Mouse (Mus musculus) CH12.LX (cell line): ENCODE measurements around the gene 8030474K03Rik. TPM values are rescaled to one million over a fixed set of nuclear protein-coding genes. Genes with fewer than 3 reads are reported as not detected.

ENCODE experiments used
- DNase-seq: peaks from one replicate; pipeline ENCODE4 v3.0.0-alpha.2; 2013; ENCODE audit errors: extremely low read depth
- H3K27ac ChIP-seq: 2 replicates; pipeline ENCODE4 v1.5.1; 2012; ENCODE audit warnings: low read depth, mild to moderate bottlenecking, control low read depth, moderate library complexity; ENCODE audit not compliant: insufficient read depth
- H3K27me3 ChIP-seq: replicated peaks from 2 replicates; pipeline ENCODE3; 2012; ENCODE audit warnings: inconsistent platforms
- H3K36me3 ChIP-seq, 2 experiments: replicated peaks in 1 of 2; 2 replicates each; pipeline versions ENCODE3 to v1.6.1; 2012; ENCODE audit warnings: inconsistent platforms in 1 of 2, low read length in 1 of 2, mild to moderate bottlenecking in 1 of 2, mixed read lengths in 1 of 2, moderate library complexity in 1 of 2; ENCODE audit not compliant: control insufficient read depth in 1 of 2, insufficient read depth in 1 of 2
- H3K4me1 ChIP-seq, 2 experiments: 2 replicates each; pipeline ENCODE4 v1.6.1; 2012; ENCODE audit warnings: inconsistent platforms in 1 of 2, moderate library complexity in 1 of 2; ENCODE audit not compliant: insufficient read depth in 2 of 2, control insufficient read depth in 1 of 2
- H3K4me2 ChIP-seq: 2 replicates; pipeline ENCODE4 v1.6.1; 2012; ENCODE audit warnings: low read depth, mild to moderate bottlenecking, control low read depth; ENCODE audit not compliant: poor library complexity, insufficient read depth, severe bottlenecking
- H3K4me3 ChIP-seq, 3 experiments: fragments of 150-350 bp in 1 of 3; sonication (generic) in 1 of 3; replicated peaks in 1 of 3; 2 replicates each; pipeline versions ENCODE3 to v1.5.1; 2011 to 2012; ENCODE audit warnings: low read depth in 2 of 3, low read length in 2 of 3, mild to moderate bottlenecking in 2 of 3, moderate library complexity in 2 of 3, control low read depth in 1 of 3, improper control_type of control experiment in 1 of 3, inconsistent platforms in 1 of 3, mixed read lengths in 1 of 3; ENCODE audit not compliant: poor library complexity in 1 of 3
- H3K79me2 ChIP-seq: replicated peaks from 2 replicates; pipeline ENCODE4 v1.6.1; 2012; ENCODE audit warnings: mild to moderate bottlenecking, moderate library complexity; ENCODE audit not compliant: control insufficient read depth, poor library complexity, insufficient read depth, severe bottlenecking; ENCODE audit errors: extremely low read depth
- H3K9ac ChIP-seq: 2 replicates; pipeline ENCODE4 v1.6.1; 2012; ENCODE audit warnings: low read depth, mild to moderate bottlenecking, control low read depth, moderate library complexity; ENCODE audit not compliant: insufficient read depth
- H3K9me3 ChIP-seq: replicated peaks from 2 replicates; pipeline ENCODE3; 2012; ENCODE audit warnings: low read length, inconsistent platforms, mixed read lengths
- BHLHE40 ChIP-seq: IDR thresholded peaks from 2 replicates; pipeline ENCODE4 v1.6.1; 2011; ENCODE audit warnings: mild to moderate bottlenecking, low read depth, low read length, improper control_type of control experiment
- CHD1 ChIP-seq: IDR thresholded peaks from 2 replicates; pipeline ENCODE4 v1.6.1; 2012; ENCODE audit warnings: low read depth, low read length, improper control_type of control experiment, inconsistent platforms
- CHD2 ChIP-seq: IDR thresholded peaks from 2 replicates; pipeline ENCODE4 v1.6.1; 2011; ENCODE audit warnings: low read length, improper control_type of control experiment
- CTCF ChIP-seq, 2 experiments: IDR thresholded peaks in 1 of 2; conservative IDR thresholded peaks in 1 of 2; 2 replicates each; pipeline ENCODE4 v1.5.1; 2011 to 2012; ENCODE audit warnings: low read depth in 2 of 2, low read length in 2 of 2, improper control_type of control experiment in 1 of 2, inconsistent platforms in 1 of 2, mild to moderate bottlenecking in 1 of 2, moderate library complexity in 1 of 2
- E2F4 ChIP-seq: IDR thresholded peaks from 2 replicates; pipeline ENCODE4 v1.6.1; 2011; ENCODE audit warnings: low read depth, low read length, improper control_type of control experiment; ENCODE audit not compliant: insufficient replicate concordance
- EP300 ChIP-seq: IDR thresholded peaks from 2 replicates; pipeline ENCODE4 v1.6.1; 2011; ENCODE audit warnings: low read length, improper control_type of control experiment
- ETS1 ChIP-seq: conservative IDR thresholded peaks from 2 replicates; pipeline ENCODE4 v1.6.1; 2012; ENCODE audit warnings: low read depth, mild to moderate bottlenecking, inconsistent platforms, low read length, improper control_type of control experiment, moderate library complexity
- JUN ChIP-seq: IDR thresholded peaks from 2 replicates; pipeline ENCODE4 v1.6.1; 2011; ENCODE audit warnings: low read depth, mild to moderate bottlenecking, low read length, improper control_type of control experiment, moderate library complexity; ENCODE audit not compliant: insufficient read depth
- KAT2A ChIP-seq: IDR thresholded peaks from 2 replicates; pipeline ENCODE4 v1.6.1; 2012; ENCODE audit warnings: low read length, improper control_type of control experiment, inconsistent platforms; ENCODE audit not compliant: insufficient replicate concordance
- MAFK ChIP-seq: IDR thresholded peaks from 2 replicates; pipeline ENCODE4 v1.6.1; 2011; ENCODE audit warnings: low read length, improper control_type of control experiment; ENCODE audit not compliant: insufficient replicate concordance
- MEF2A ChIP-seq: IDR thresholded peaks from 2 replicates; pipeline ENCODE4 v1.6.1; 2014; ENCODE audit warnings: low read depth, mild to moderate bottlenecking, inconsistent platforms, low read length, improper control_type of control experiment, borderline replicate concordance
- MYC ChIP-seq: IDR thresholded peaks from 2 replicates; pipeline ENCODE4 v1.6.1; 2011; ENCODE audit warnings: low read depth, mild to moderate bottlenecking, improper control_type of control experiment, low read length
- NRF1 ChIP-seq: IDR thresholded peaks from 2 replicates; pipeline ENCODE4 v1.6.1; 2014; ENCODE audit warnings: low read depth, mild to moderate bottlenecking, inconsistent platforms, low read length, improper control_type of control experiment, moderate library complexity
- POLR2AphosphoS2 ChIP-seq: IDR thresholded peaks from 2 replicates; pipeline ENCODE4 v1.6.1; 2011; ENCODE audit warnings: low read depth, low read length, improper control_type of control experiment
- RAD21 ChIP-seq: IDR thresholded peaks from 2 replicates; pipeline ENCODE4 v1.6.1; 2011; ENCODE audit warnings: low read depth, mild to moderate bottlenecking, low read length, improper control_type of control experiment, moderate library complexity
- TBP ChIP-seq: conservative IDR thresholded peaks from 2 replicates; pipeline ENCODE4 v1.6.1; 2011; ENCODE audit warnings: low read depth, low read length, improper control_type of control experiment
- TCF12 ChIP-seq: IDR thresholded peaks from 2 replicates; pipeline ENCODE4 v1.6.1; 2014; ENCODE audit warnings: low read depth, mild to moderate bottlenecking, inconsistent platforms, low read length, improper control_type of control experiment
- UBTF ChIP-seq: IDR thresholded peaks from 2 replicates; pipeline ENCODE4 v1.6.1; 2012; ENCODE audit warnings: low read depth, mild to moderate bottlenecking, inconsistent platforms, low read length, improper control_type of control experiment, moderate library complexity
- USF1 ChIP-seq: IDR thresholded peaks from 2 replicates; pipeline ENCODE4 v1.6.1; 2014; ENCODE audit warnings: low read depth, mild to moderate bottlenecking, inconsistent platforms, low read length, improper control_type of control experiment
- ZC3H11A ChIP-seq: IDR thresholded peaks from 2 replicates; pipeline ENCODE4 v1.6.1; 2012; ENCODE audit warnings: low read depth, mild to moderate bottlenecking, inconsistent platforms, low read length, improper control_type of control experiment
- ZMIZ1 ChIP-seq: IDR thresholded peaks from 2 replicates; pipeline ENCODE4 v1.6.1; 2012; ENCODE audit warnings: low read depth, mild to moderate bottlenecking, inconsistent platforms, low read length, improper control_type of control experiment
- dilution Hi-C: fragments of 300-500 bp; cut with MboI; formaldehyde crosslinking; loops from 2 replicates; pipeline ENCODE4 v1.14.3; 2020; ENCODE audit warnings: low sequenced_read_pairs; ENCODE audit not compliant: extremely low pct_unique_long_range_greater_than_20kb, extremely low pct_ligation_motif_present
- in situ Hi-C: fragments of 300-500 bp; cut with MboI; formaldehyde crosslinking; loops from 3 replicates; pipeline ENCODE4 v1.14.3; 2019; ENCODE audit warnings: low sequenced_read_pairs, low pct_ligation_motif_present, low pct_unique_long_range_greater_than_20kb, mixed read lengths
- polyA plus RNA-seq: library from polyadenylated mRNA; unstranded; fragments of >175 nt; gene quantifications from 2 replicates; pipeline ENCODE4 v1.2.1, GENCODE M21; 2012; ENCODE audit warnings: low read depth; ENCODE audit not compliant: insufficient read length
- total RNA-seq, 2 experiments: library from RNA; depleted of rRNA; stranded (reverse); fragments of 300-350 nt in 1 of 2; fragments of >200 nt in 1 of 2; gene quantifications; 2 replicates each; pipeline ENCODE4 v1.2.3; 2012 to 2014

8030474K03Rik gene
- total and polyA plus RNA-seq, 3 experiments: not detected

GRCm38 (mm10) chrX:101765111-101765510, 29.3 kb upstream of the 8030474K03Rik start:
- Histone ChIP-seq H3K27me3 (no peaks in the 10 kb centered on the region), H3K9me3 (no peaks in the 10 kb centered on the region), H3K4me3 (no peak overlapping the region), H3K4me2 (no peak overlapping the region; the same call in 1 of the 2 replicates), H3K9ac (no peak overlapping the region), H3K36me3 (no peaks in the 10 kb centered on the region), H3K4me1 (peaks cover 2 to 25% of the 10 kb centered on the region in 2 experiments; a peak in 3 of 4 replicates), H3K27ac (no peak overlapping the region), H3K79me2 (no peaks in the 10 kb centered on the region)
- in situ Hi-C loops: no loop called here
- dilution Hi-C loops: no loop called here
- TF ChIP-seq ETS1: 0 out of 2 replicates have a peak, but pooled peaks have one; percentile 31
- no peak for TF ChIP-seq MEF2A
- no peak for TF ChIP-seq KAT2A
- peak; percentile 31 for DNase-seq

GRCm38 (mm10) chrX:101767280-101767679, 27.2 kb upstream of the 8030474K03Rik start:
- in situ Hi-C loops (no loop called here), dilution Hi-C loops (no loop called here)
- H3K4me1 ChIP-seq: peaks cover 3 to 40% of the 10 kb centered on the region in 2 experiments; a peak in 3 of 4 replicates
- H3K27me3 ChIP-seq: no peaks in the 10 kb centered on the region
- no peak overlapping the region for H3K4me3 ChIP-seq
- TF ChIP-seq CHD2 (no peak), NRF1 (no peak), UBTF (no peak), MYC (no peak), CTCF (conservative IDR thresholded peaks at IDR 0.05 in 1 of 2, IDR thresholded peaks at IDR 0.05 in 1 of 2; ENCODE audit: low read depth in 2 of 2, low read length in 2 of 2) (no peak), TCF12 (no peak), E2F4 (no peak), USF1 (no peak), RAD21 (no peak), ZMIZ1 (no peak), POLR2AphosphoS2 (no peak), CHD1 (no peak), MEF2A (no peak), BHLHE40 (no peak), ZC3H11A (no peak), TBP (no peak), EP300 (no peak), JUN (no peak), MAFK (no peak)
- DNase-seq: no peak
- H3K79me2 ChIP-seq: no peaks in the 10 kb centered on the region
- H3K9ac ChIP-seq: no peak overlapping the region
- H3K9me3 ChIP-seq: no peaks in the 10 kb centered on the region
- H3K36me3 ChIP-seq: no peaks in the 10 kb centered on the region
- no peak overlapping the region for H3K4me2 ChIP-seq
- no peak overlapping the region for H3K27ac ChIP-seq
